Mouse (Mus musculus): ENCODE results near the gene Ogdh.

DNA sequence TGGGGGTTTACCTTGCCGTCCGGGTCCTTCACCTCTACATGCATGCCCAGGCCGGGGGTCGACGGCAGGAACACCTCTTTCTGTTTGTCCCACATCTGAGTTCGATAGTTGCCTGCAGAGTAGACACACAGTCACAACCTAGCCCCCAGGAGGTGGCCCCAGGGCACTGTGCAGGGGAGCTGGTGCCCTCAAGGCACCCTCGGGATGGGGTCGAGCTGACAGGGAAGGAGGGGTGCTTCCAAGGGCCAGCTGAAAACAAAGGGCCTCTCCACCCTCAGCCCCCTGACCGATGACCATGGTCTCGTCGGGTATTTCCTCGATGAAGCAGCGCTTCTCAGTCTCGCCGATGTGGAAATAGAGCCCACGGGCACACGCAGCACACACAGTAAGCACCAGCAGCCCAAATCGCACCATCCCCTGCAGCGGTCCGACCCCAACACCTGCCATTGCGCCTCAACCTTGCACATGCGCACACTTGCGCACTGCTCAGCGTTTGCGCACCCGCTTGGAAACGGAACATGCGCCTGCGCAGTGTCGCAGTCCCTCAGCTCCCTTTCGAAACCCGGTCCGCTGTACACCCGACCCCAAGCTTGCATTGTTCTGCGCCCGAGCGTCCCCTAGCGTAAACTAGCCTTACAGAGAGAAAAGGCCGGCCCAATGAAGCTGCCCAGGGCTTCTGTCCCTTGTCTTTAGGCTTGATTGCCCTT lies 16.9 kb upstream of the Ogdh start, which contains the start of gene Tmed4:
- no peak for TF ChIP-seq TAL1 (IDR thresholded peaks at IDR 0.05; ENCODE audit: low read length)
- TF ChIP-seq GATA1 (IDR thresholded peaks at IDR 0.05; ENCODE audit: low read length), result no peak
